Mouse (Mus musculus): ENCODE measurements at regions not wholly inside any gene's neighbourhood (a gene's known extent, or its start where the extent isn't known, plus 50 kb on each side); places are given as distances from the start of the nearest gene placed in this dataset.

DNA sequence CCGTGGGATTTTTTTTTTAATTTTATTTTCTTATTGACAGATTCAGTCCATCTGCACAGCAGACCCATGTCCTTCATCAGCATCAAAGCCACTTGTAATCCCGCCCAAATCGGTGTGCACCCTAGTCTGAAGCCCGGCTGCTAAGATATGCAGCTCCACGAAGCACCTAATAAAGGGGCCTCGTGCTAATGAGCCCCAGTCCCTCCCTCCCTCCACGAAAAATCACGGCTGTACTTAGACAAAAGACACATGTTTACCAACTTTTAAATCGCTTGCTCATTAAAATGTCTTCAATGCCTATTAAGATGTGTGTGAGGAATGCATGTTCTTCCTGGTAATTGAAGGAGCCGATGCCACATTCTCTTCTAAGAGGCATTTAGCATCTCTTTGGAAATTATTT is 229.8 kb upstream of the A430005L14Rik start:
- no peak for DNase-seq (ENCODE audit: low spot score in 2 of 2)

GRCm38 (mm10) chr4:153727896-153728422 is 229.1 kb upstream of the A430005L14Rik start:
- no peak for DNase-seq (ENCODE audit: low spot score in 2 of 2)

DNA sequence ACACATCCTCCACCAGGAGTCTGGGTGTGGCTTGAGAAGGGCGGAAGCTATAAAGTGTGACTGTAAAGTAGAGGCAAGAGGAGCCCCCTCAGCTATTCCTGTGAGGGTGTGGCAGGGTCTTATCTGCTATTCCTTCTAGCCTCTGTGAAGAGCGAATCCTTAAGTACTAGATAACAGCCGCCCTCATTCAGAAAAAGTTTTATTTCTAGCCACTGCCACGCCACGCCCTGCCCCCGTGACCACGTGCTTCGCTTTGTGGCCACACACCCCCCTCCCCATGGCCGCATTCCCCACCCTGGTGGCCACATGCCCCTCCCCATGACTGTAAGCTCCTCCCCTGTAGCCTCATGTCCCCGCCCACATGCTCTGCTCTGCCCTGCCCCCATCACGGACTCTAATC is 218.9 kb upstream of the A430005L14Rik start:
- no peak for DNase-seq (ENCODE audit: low spot score in 2 of 2)

DNA sequence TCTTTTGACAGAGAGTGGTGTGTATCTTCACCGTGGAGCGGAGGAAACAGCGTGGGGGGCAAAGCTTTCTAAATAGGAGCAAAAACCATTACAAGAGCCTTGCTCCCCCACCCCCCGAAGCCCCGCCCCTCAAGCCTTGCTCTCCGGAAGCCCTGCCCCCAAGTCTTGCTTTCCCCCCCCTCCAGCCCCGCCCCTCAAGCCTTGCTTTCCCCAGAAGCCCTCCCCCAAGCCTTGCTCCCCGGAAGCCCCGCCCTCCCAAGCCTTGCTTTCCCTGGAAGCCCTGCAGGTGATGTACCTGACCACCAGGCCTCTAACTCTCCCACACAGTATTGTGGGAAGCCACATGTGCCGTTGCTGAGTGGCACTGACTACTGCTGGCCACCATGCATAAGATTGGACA is 214.8 kb upstream of the A430005L14Rik start:
- DNase-seq (ENCODE audit: low spot score in 2 of 2) = no peak

GRCm38 (mm10) chr4:153752791-153753190 is 204.2 kb upstream of the A430005L14Rik start:
- no peak for DNase-seq (ENCODE audit: low spot score in 2 of 2)

DNA sequence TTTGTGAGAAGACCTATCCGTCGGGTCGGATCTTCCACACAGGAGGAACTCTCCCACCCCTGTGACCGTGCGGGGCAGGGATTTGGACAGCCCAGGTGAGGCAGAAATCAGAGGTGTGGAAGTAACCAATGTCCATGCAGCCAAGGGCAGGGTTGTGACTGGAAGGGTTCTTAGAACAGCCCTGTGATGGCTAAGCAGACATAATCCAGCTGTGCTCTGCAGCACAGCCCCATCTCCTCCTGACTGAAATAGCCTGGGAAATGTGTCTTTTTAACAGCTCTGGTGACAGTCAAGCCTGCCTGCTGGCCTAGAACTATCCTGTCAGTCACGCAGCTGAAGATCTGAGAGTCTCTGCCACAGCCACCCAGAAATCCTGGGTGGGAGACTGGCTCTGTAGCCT is 198.7 kb upstream of the A430005L14Rik start:
- DNase-seq (ENCODE audit: low spot score in 2 of 2) = no peak

- DNase-seq (ENCODE audit: low spot score in 2 of 2) = no peak
These were observed 198.3 kb upstream of the A430005L14Rik start for GRCm38 (mm10) chr4:153758781-153759180.

GRCm38 (mm10) chr4:153760934-153761333 is 196.1 kb upstream of the A430005L14Rik start:
- no peak for DNase-seq (ENCODE audit: low spot score in 2 of 2)

GRCm38 (mm10) chr4:153763413-153763812 is 193.6 kb upstream of the A430005L14Rik start:
- DNase-seq (ENCODE audit: low spot score in 2 of 2) = no peak

- peak in 1 of 2 experiments; percentile 54 for DNase-seq (ENCODE audit: low spot score in 2 of 2)
These were observed 189.3 kb upstream of the A430005L14Rik start for GRCm38 (mm10) chr4:153767713-153768112.

DNA sequence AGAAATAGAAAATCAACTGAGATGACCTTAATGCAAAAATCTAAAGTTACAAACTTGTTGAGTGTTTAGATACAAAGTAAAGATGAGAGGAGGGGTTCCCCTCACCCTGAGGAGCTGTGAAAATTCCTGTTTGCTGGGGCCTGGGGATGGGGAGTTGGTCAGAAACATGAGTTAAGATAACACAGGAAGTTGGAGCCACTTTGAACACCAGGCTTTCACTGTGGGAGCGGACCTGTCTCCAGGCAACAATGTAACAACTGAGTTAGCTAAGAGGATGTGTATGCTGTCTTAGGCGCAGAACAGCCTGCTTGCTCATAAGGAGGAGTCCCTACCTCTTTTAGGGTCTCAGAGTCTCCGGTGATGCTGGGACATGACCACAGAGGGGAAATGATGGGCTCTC is 188.7 kb upstream of the A430005L14Rik start:
- peak in 1 of 2 experiments; percentile 51 for DNase-seq (ENCODE audit: low spot score in 2 of 2)

DNA sequence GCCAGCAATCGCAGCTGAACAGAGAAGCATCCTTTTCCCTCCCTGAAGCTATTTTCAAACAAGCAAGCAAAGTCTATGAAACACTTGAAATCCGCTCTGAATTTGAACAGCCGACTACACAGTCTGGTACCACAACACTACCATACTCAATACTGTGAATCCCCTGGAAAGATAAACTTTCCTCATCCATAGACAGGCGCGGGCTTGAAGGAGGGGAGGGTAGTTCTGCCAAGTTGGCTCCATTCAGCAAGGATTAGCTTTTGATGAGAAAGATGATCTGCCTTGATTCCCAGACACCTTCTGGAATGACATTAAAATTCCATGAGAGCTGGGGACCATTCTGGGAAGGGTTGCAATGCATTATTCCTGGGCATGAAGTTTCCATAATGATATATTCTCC is 186.4 kb upstream of the A430005L14Rik start:
- DNase-seq (ENCODE audit: low spot score in 2 of 2) = no peak

DNA sequence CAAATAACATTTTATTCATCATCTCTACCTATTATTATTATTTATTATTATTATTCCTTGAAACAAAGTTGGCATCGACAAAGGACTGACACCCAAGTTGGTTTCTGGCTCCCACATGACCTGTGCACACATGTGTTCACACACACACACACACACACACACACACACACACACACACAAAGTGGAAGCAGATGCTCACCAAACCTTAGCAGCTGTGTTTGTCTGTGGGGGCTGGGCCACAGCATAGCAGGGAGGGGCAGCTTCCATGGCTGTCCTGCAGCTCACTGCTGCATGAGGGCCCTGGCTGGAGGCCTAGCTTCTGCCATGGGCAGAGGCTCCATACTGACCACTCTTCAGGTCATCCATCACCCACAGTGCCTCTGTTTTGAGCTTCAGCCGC is 176.5 kb upstream of the A430005L14Rik start:
- no peak for DNase-seq (ENCODE audit: low spot score in 2 of 2)

DNA sequence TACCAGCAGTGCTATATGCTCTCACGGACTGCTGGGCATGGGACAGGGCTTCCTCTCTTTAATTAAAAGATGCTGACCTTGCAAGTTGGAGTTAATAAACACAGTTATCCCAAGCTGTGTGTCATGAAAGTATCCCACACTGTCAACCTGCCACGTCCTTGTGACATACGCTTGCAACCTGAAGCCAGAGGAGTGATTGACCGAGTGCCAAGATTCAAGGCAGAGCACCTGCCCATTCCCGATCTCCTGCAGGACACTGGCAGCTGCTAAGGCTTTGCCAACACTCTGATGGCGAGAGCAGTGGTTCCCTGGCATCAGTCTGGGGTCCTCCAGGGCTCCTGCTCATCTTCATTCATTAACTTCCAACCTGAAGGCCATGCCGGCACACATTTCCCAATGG is 175.8 kb upstream of the A430005L14Rik start:
- DNase-seq (ENCODE audit: low spot score in 2 of 2) = no peak

DNA sequence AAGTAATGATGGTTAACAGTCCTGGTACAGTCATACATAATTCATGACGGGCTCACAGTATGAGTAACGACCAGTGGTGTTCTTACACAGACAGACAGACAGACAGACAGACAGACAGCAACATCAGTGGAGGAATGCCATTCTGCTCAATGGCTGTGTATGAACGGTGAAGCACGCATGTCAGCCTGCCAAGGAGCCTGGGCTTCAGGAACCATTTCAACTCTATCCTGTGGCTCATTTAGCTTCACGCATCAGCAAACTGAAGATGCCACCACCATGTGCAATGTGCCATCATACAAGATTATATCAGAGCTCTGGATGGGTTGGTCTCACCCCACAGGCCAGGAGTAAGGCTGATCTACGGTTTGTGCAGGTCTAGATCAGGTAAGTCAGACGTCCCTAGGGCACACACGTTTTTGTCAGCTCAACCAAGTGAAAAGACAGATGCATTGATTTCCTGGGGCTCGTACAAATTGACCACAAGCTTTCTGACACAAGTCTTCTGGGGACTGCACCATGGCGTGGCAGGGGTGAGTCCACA is 175.0 kb upstream of the A430005L14Rik start:
- DNase-seq (ENCODE audit: low spot score in 2 of 2) = no peak

GRCm38 (mm10) chr4:153784401-153784800 is 172.6 kb upstream of the A430005L14Rik start:
- no peak for DNase-seq (ENCODE audit: low spot score in 2 of 2)

DNA sequence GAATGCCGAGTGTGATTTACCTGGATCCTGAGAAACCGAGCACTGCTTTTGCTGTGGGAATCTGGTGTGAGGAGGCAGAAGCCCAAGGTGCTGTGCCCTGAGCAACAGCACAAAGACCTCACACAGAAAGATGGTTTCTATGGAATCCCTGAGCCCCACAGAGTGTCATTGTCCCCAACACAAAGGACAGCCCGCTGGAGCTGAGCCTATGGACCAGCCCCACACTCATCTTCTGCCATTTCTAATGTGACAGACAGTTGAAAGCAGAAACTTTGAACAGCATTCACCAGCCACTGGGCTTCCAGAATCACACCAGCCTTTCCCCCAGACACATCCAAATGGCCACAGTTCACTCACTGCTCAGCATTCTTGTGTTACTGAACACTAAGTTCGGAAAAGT is 171.5 kb upstream of the A430005L14Rik start:
- no peak for DNase-seq (ENCODE audit: low spot score in 2 of 2)

GRCm38 (mm10) chr4:153792307-153792706 is 164.7 kb upstream of the A430005L14Rik start:
- DNase-seq (ENCODE audit: low spot score in 2 of 2) = peak; percentile 35 to 39

DNA sequence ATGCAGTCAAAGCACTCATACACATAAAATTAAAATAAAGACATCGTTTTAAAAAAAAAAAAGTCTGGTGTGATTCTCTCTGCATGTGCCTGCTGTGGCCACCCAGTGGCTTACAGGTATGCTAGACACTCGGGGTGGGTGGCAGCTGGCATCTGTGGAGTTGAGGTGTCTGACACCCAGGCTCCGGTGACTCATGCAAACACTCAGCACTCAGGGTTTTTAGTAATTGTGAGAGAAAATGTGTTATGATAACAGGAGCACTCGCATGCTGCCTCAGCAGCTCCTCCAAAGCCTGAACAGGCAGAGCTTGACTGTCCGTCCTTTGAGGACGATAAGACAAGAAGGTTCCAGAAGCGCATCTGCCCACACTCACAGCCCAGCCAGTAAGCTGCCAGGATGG is 159.0 kb upstream of the A430005L14Rik start:
- no peak for DNase-seq (ENCODE audit: low spot score in 2 of 2)

DNA sequence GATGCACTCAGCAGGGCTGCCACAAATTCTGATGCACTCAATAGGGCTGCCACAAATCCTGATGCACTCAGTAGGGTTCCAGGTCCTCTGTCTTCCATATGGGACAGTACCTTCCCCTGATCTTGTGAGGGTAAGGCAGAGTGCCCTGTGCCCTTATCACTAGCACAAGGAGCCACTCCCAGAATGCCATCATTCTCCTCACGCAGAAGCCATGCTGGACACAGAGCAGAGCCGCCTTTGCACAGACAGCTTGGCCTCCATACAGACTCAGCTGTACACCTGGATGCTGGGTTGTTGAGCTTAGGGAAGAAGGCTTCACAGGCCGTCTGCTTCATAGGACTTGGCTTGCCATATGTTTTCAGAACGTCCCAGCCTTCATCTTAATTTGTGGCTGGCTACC is 151.3 kb upstream of the A430005L14Rik start:
- no peak for DNase-seq (ENCODE audit: low spot score in 2 of 2)

GRCm38 (mm10) chr4:153806180-153806692 is 150.8 kb upstream of the A430005L14Rik start:
- DNase-seq (ENCODE audit: low spot score in 2 of 2) = peak; percentile 42 to 59

- peak in 1 of 2 experiments; percentile 39 for DNase-seq (ENCODE audit: low spot score in 2 of 2)
These were observed 150.1 kb upstream of the A430005L14Rik start for GRCm38 (mm10) chr4:153806820-153807436.

- DNase-seq (ENCODE audit: low spot score in 2 of 2) = peak in 1 of 2 experiments; percentile 43
These were observed 144.2 kb upstream of the A430005L14Rik start for GRCm38 (mm10) chr4:153812866-153813265.
